Mouse (Mus musculus): ENCODE results near the gene Rpl24. TPM values are rescaled to one million over a fixed set of nuclear protein-coding genes. Genes with fewer than 3 reads are reported as not detected.

The Rpl24 gene
- polyA plus RNA-seq (2012; rRNA removed) = 175 and 226 TPM in 2 replicates

- peaks cover 6% of the 10 kb centered on the region for H3K36me3 ChIP-seq (ENCODE audit: control insufficient read depth, insufficient read depth, low read length)
- WGBS = under 1% methylated on average over 42 of the region's 42 CpGs
- DNase-seq = peak; percentile 97
- TF ChIP-seq CTCF (conservative IDR thresholded peaks at IDR 0.05; ENCODE audit: insufficient read depth, insufficient read length, low read depth, low read length) (no peak), POLR2A (IDR thresholded peaks at IDR 0.05; ENCODE audit: low read depth, low read length) (no peak)
- no peaks in the 10 kb centered on the region for H3K27me3 ChIP-seq (replicated peaks; ENCODE audit: control insufficient read depth, insufficient read depth, low read length)
- peak within 1 kb of the TSS; percentile 99 for H3K4me3 ChIP-seq (ENCODE audit: insufficient read depth, low read depth, low read length)
- peaks cover 5% of the 10 kb centered on the region; the same call in 1 of the 2 replicates for H3K4me1 ChIP-seq (ENCODE audit: control insufficient read depth, insufficient read depth, low read length)
- H3K27ac ChIP-seq (ENCODE audit: insufficient read depth, low read depth, low read length) = peak within 1 kb of the TSS; percentile 93
Measured at GRCm38 (mm10) chr16:55966212-55966871, at the start of gene Rpl24. Gene Rpl24, plus strand, starts transcription at chr16:55966275.

DNA sequence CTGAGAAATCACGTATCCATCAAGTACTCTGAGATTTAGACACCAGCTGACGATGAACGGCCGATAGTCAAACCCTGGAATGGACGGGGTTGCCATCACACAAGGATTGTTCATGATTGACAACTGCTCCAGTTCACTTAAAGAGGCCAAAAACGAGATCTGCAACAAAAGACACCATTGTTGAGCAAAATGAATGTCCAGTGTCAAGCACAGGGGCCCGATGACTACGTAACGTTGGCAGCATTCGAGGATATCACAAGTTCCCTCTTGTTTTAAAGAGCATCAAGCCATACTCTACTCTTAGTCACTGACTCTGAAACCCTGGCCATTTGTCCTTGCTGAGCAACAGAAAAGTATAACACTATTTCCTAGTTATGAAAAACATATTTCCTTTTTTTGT is 44.0 kb upstream of the Rpl24 start:
- DNase-seq = no peak
- Histone ChIP-seq H3K4me1 (ENCODE audit: control insufficient read depth, insufficient read depth, low read length) (no peaks in the 10 kb centered on the region), H3K36me3 (ENCODE audit: control insufficient read depth, insufficient read depth, low read length) (no peaks in the 10 kb centered on the region; the same call in 1 of the 2 replicates), H3K4me3 (ENCODE audit: insufficient read depth, low read depth, low read length) (no peak overlapping the region), H3K27me3 (replicated peaks; ENCODE audit: control insufficient read depth, insufficient read depth, low read length) (no peaks in the 10 kb centered on the region), H3K27ac (ENCODE audit: insufficient read depth, low read depth, low read length) (no peak overlapping the region)
- TF ChIP-seq CTCF (conservative IDR thresholded peaks at IDR 0.05; ENCODE audit: insufficient read depth, insufficient read length, low read depth, low read length) (no peak), POLR2A (IDR thresholded peaks at IDR 0.05; ENCODE audit: low read depth, low read length) (no peak)
- WGBS = 87% methylated on average over 10 of the region's 10 CpGs

- 88% methylated on average over 4 of the region's 4 CpGs for WGBS
Measured at GRCm38 (mm10) chr16:55924010-55924409, 42.1 kb upstream of the Rpl24 start.

GRCm38 (mm10) chr16:55933681-55934343 is 32.3 kb upstream of the Rpl24 start:
- TF ChIP-seq CTCF (conservative IDR thresholded peaks at IDR 0.05; ENCODE audit: insufficient read depth, insufficient read length, low read depth, low read length) (no peak), POLR2A (IDR thresholded peaks at IDR 0.05; ENCODE audit: low read depth, low read length) (no peak)
- Histone ChIP-seq H3K4me3 (ENCODE audit: insufficient read depth, low read depth, low read length) (peak overlapping the region; percentile 60), H3K27ac (ENCODE audit: insufficient read depth, low read depth, low read length) (no peak overlapping the region), H3K4me1 (ENCODE audit: control insufficient read depth, insufficient read depth, low read length) (no peaks in the 10 kb centered on the region), H3K27me3 (replicated peaks; ENCODE audit: control insufficient read depth, insufficient read depth, low read length) (no peaks in the 10 kb centered on the region), H3K36me3 (ENCODE audit: control insufficient read depth, insufficient read depth, low read length) (no peaks in the 10 kb centered on the region)
- DNase-seq = peak; percentile 17
- WGBS = under 1% methylated on average over 32 of the region's 32 CpGs

More at GRCm38 (mm10) chr16:55924010-55924409, 42.1 kb upstream of the Rpl24 start:
- TF ChIP-seq POLR2A (IDR thresholded peaks at IDR 0.05; ENCODE audit: low read depth, low read length) (no peak), CTCF (conservative IDR thresholded peaks at IDR 0.05; ENCODE audit: insufficient read depth, insufficient read length, low read depth, low read length) (no peak)
- Histone ChIP-seq H3K36me3 (ENCODE audit: control insufficient read depth, insufficient read depth, low read length) (peaks cover 2% of the 10 kb centered on the region; the same call in 1 of the 2 replicates), H3K27me3 (replicated peaks; ENCODE audit: control insufficient read depth, insufficient read depth, low read length) (no peaks in the 10 kb centered on the region), H3K4me3 (ENCODE audit: insufficient read depth, low read depth, low read length) (no peak overlapping the region), H3K4me1 (ENCODE audit: control insufficient read depth, insufficient read depth, low read length) (no peaks in the 10 kb centered on the region), H3K27ac (ENCODE audit: insufficient read depth, low read depth, low read length) (no peak overlapping the region)
- no peak for DNase-seq

GRCm38 (mm10) chr16:55934453-55935037 is 31.5 kb upstream of the Rpl24 start, which contains the start of gene Cep97:
Gene Cep97, minus strand, starts transcription at chr16:55934855.
- no peaks in the 10 kb centered on the region for H3K27me3 ChIP-seq (replicated peaks; ENCODE audit: control insufficient read depth, insufficient read depth, low read length)
- H3K4me1 ChIP-seq (ENCODE audit: control insufficient read depth, insufficient read depth, low read length) = no peaks in the 10 kb centered on the region
- H3K27ac ChIP-seq (ENCODE audit: insufficient read depth, low read depth, low read length) = no peak within 1 kb of the TSS
- peak within 1 kb of the TSS; percentile 60 for H3K4me3 ChIP-seq (ENCODE audit: insufficient read depth, low read depth, low read length)
- DNase-seq = peak; percentile 97
- no peak for TF ChIP-seq POLR2A (IDR thresholded peaks at IDR 0.05; ENCODE audit: low read depth, low read length)
- TF ChIP-seq CTCF (conservative IDR thresholded peaks at IDR 0.05; ENCODE audit: insufficient read depth, insufficient read length, low read depth, low read length) = no peak
- WGBS = under 1% methylated on average over 24 of the region's 24 CpGs
- no peaks in the 10 kb centered on the region for H3K36me3 ChIP-seq (ENCODE audit: control insufficient read depth, insufficient read depth, low read length)

GRCm38 (mm10) chr16:55938761-55939160 is 27.3 kb upstream of the Rpl24 start:
- H3K36me3 ChIP-seq (ENCODE audit: control insufficient read depth, insufficient read depth, low read length) = no peaks in the 10 kb centered on the region
- no peak overlapping the region for H3K4me3 ChIP-seq (ENCODE audit: insufficient read depth, low read depth, low read length)
- no peak for TF ChIP-seq CTCF (conservative IDR thresholded peaks at IDR 0.05; ENCODE audit: insufficient read depth, insufficient read length, low read depth, low read length)
- TF ChIP-seq POLR2A (IDR thresholded peaks at IDR 0.05; ENCODE audit: low read depth, low read length) = no peak
- H3K4me1 ChIP-seq (ENCODE audit: control insufficient read depth, insufficient read depth, low read length) = 0 out of 2 replicates have a peak, but pooled peaks cover 2% of the 10 kb centered on the region
- no peak overlapping the region for H3K27ac ChIP-seq (ENCODE audit: insufficient read depth, low read depth, low read length)
- no peak for DNase-seq
- 87% methylated on average over 4 of the region's 4 CpGs for WGBS
- no peaks in the 10 kb centered on the region for H3K27me3 ChIP-seq (replicated peaks; ENCODE audit: control insufficient read depth, insufficient read depth, low read length)

DNA sequence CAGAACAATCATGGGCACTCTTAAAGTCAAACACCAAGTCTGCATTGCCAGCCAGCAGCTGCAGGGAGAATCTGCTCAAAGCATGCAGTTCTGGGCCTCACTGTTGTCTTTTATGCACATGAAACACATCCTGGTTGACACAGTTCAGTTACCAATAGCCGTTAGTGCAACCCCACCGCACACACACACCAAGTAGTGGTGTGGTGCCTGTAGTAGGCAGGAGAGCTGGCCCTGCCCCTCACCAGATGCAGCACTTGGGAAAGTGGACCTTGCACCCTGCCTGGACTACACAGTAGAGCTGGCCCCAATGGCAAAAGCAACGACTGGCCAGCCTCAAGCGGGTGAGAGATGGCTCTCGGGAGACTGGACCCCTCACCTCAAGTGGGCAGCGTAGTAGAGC is 26.4 kb upstream of the Rpl24 start:
- Histone ChIP-seq H3K27me3 (replicated peaks; ENCODE audit: control insufficient read depth, insufficient read depth, low read length) (no peaks in the 10 kb centered on the region), H3K4me3 (ENCODE audit: insufficient read depth, low read depth, low read length) (no peak overlapping the region), H3K36me3 (ENCODE audit: control insufficient read depth, insufficient read depth, low read length) (no peaks in the 10 kb centered on the region), H3K4me1 (ENCODE audit: control insufficient read depth, insufficient read depth, low read length) (0 out of 2 replicates have a peak, but pooled peaks cover 2% of the 10 kb centered on the region), H3K27ac (ENCODE audit: insufficient read depth, low read depth, low read length) (no peak overlapping the region)
- DNase-seq = peak; percentile 60
- no peak for TF ChIP-seq POLR2A (IDR thresholded peaks at IDR 0.05; ENCODE audit: low read depth, low read length)
- no peak for TF ChIP-seq CTCF (conservative IDR thresholded peaks at IDR 0.05; ENCODE audit: insufficient read depth, insufficient read length, low read depth, low read length)
- 43% methylated on average over 6 of the region's 6 CpGs for WGBS
